Mouse (Mus musculus) liver, embryonic 11.5 days (tissue): Measurements from ENCODE around the gene Sipa1l3. TPM values are rescaled to one million over a fixed set of nuclear protein-coding genes. Genes with fewer than 3 reads are reported as not detected.

ENCODE experiments used
- ATAC-seq: fragments of 200-750 bp; cut with Nextera tagmentation; replicated peaks from 2 replicates; pipeline ENCODE4 v1.8.0; 2017; ENCODE audit warnings: moderate number of reproducible peaks, mild to moderate bottlenecking, moderate TSS enrichment, moderate library complexity; ENCODE audit not compliant: low FRiP score
- DNase-seq: peaks from one replicate; pipeline ENCODE4 v3.0.0-alpha.2; 2017; ENCODE audit warnings: low spot score
- H3K27ac ChIP-seq: fragments of 300-500 bp; sonication (generic); 2 replicates; pipeline ENCODE4 v1.5.1; 2014; ENCODE audit warnings: mild to moderate bottlenecking, low read depth, low read length, control low read depth
- H3K27me3 ChIP-seq: fragments of 300-500 bp; sonication (generic); replicated peaks from 2 replicates; pipeline ENCODE4 v1.6.1; 2014; ENCODE audit warnings: low read length, mixed read lengths; ENCODE audit not compliant: control insufficient read depth, insufficient read depth
- H3K36me3 ChIP-seq: fragments of 300-500 bp; sonication (generic); 2 replicates; pipeline ENCODE4 v1.6.1; 2014; ENCODE audit warnings: mild to moderate bottlenecking, low read length, moderate library complexity, mixed read lengths; ENCODE audit not compliant: control insufficient read depth, insufficient read depth
- H3K4me1 ChIP-seq: fragments of 300-500 bp; sonication (generic); replicated peaks from 2 replicates; pipeline ENCODE4 v1.6.1; 2014; ENCODE audit warnings: low read length, mixed read lengths; ENCODE audit not compliant: control insufficient read depth, insufficient read depth
- H3K4me2 ChIP-seq: fragments of 300-500 bp; sonication (generic); 2 replicates; pipeline ENCODE4 v1.6.1; 2014; ENCODE audit warnings: mild to moderate bottlenecking, control low read depth, moderate library complexity
- H3K4me3 ChIP-seq: fragments of 300-500 bp; sonication (generic); 2 replicates; pipeline ENCODE4 v1.5.1; 2014; ENCODE audit warnings: low read depth, low read length, control low read depth
- H3K9ac ChIP-seq: fragments of 300-500 bp; sonication (generic); 2 replicates; pipeline ENCODE4 v1.6.1; 2014; ENCODE audit warnings: low read depth, low read length, control low read depth
- H3K9me3 ChIP-seq: fragments of 300-500 bp; sonication (generic); 2 replicates; pipeline ENCODE4 v1.6.1; 2016; ENCODE audit warnings: low read length, inconsistent platforms, mixed read lengths; ENCODE audit not compliant: control insufficient read depth
- WGBS: fragments of 180-500 bp; shearing (Covaris S2); extraction: QIAGEN DNeasy Blood & Tissue Kit; methylation state at CpG from one replicate; pipeline ENCODE4 v1.1.7; 2014; 5-methylcytosine and 5-hydroxymethylcytosine counted together
- polyA plus RNA-seq: library from polyadenylated mRNA; unstranded; fragments of >200 nt; fragmentation: Nextera tagmentation; extraction: Ambion mirVana; gene quantifications from 2 replicates; pipeline ENCODE4 v1.2.1, GENCODE M21; 2014

Gene Sipa1l3
- polyA plus RNA-seq, 1 experiment from 2014 or later, result 10.1 TPM

DNA sequence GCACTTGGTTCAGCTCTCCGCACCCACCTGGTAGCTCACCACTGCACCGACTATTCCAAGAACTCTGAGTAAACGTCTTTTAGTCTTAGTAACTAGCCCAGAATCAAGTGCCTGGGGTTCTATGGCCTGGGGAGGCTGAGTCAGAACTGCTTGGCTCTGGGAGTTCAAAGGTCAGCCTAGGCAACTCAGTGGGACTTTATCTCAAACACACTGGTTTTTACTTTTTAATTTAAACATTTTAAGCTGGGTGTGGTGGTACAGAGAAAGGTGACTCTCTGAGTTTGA lies 27.0 kb downstream of the Sipa1l3 start:
- no peak for DNase-seq
- no peak overlapping the region for H3K27ac ChIP-seq
- no peak overlapping the region for H3K9ac ChIP-seq
- ATAC-seq, result no peak
- peaks cover 9% of the 10 kb centered on the region for H3K4me1 ChIP-seq
- H3K4me3 ChIP-seq, result no peak overlapping the region
- H3K9me3 ChIP-seq, result no peaks in the 10 kb centered on the region
- H3K36me3 ChIP-seq, result no peaks in the 10 kb centered on the region
- WGBS, result 60% methylated on average over 3 of the region's 3 CpGs
- no peak overlapping the region for H3K4me2 ChIP-seq
- H3K27me3 ChIP-seq, result no peaks in the 10 kb centered on the region

GRCm38 (mm10) chr7:29490704-29491470 lies 27.6 kb downstream of the Sipa1l3 start:
- Histone ChIP-seq H3K36me3 (no peaks in the 10 kb centered on the region), H3K9ac (no peak overlapping the region), H3K4me1 (peaks cover 6% of the 10 kb centered on the region; the same call in 1 of the 2 replicates), H3K4me3 (no peak overlapping the region), H3K9me3 (no peaks in the 10 kb centered on the region), H3K27me3 (no peaks in the 10 kb centered on the region), H3K27ac (no peak overlapping the region), H3K4me2 (no peak overlapping the region)
- DNase-seq (no peak), ATAC-seq (no peak)
- 84% methylated on average over 8 of the region's 8 CpGs for WGBS

DNA sequence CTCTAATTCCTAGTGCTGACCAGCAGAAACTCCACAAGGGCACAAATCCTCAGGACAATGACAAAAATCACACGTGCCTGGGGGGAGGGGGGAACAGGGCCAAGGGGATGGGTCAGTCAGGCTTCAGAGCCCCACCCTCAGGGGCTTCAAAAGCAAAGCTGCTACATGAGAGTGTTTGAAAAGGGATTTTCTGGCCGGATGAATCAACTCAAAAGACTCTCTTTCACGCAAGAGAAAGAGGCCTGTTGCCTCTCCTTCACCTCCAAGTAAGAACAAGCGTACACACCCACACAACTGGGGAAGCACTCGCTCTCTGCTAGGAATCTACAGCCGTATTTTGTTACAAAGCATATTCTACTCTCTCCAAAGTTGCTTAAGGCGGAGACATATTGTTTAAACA lies 28.6 kb downstream of the Sipa1l3 start:
- Histone ChIP-seq H3K27ac (no peak overlapping the region), H3K9me3 (no peaks in the 10 kb centered on the region), H3K4me2 (no peak overlapping the region), H3K4me3 (no peak overlapping the region), H3K4me1 (peaks cover 6% of the 10 kb centered on the region; the same call in 1 of the 2 replicates), H3K9ac (no peak overlapping the region), H3K36me3 (no peaks in the 10 kb centered on the region), H3K27me3 (no peaks in the 10 kb centered on the region)
- 65% methylated on average over 7 of the region's 7 CpGs for WGBS
- DNase-seq (no peak), ATAC-seq (no peak)

DNA sequence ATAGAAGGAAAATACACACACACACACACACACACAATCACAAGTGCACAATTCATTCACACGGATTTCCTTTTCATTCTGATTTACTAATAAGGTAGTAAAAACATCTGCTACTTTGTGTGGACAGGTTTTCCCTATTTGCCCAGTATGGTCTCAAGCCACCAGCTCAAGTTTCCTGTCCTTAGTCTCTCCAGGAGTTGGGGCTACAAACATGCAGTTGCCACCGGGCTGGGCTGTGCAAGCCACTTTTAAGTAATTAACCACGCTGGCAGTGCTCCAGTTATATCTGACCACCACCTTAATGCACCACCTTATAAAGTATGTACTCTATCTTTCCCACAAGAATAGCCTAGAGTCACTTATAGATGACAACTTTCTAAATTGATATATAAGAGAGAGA lies 29.1 kb downstream of the Sipa1l3 start:
- Histone ChIP-seq H3K4me2 (no peak overlapping the region), H3K9ac (no peak overlapping the region), H3K27me3 (no peaks in the 10 kb centered on the region), H3K4me1 (peaks cover 6% of the 10 kb centered on the region; the same call in 1 of the 2 replicates), H3K36me3 (no peaks in the 10 kb centered on the region), H3K4me3 (no peak overlapping the region), H3K9me3 (no peaks in the 10 kb centered on the region), H3K27ac (no peak overlapping the region)
- DNase-seq (no peak), ATAC-seq (no peak)
- WGBS, result 68% methylated on average over 3 of the region's 3 CpGs

GRCm38 (mm10) chr7:29486753-29487152 lies 31.7 kb downstream of the Sipa1l3 start:
- H3K4me3 ChIP-seq, result no peak overlapping the region
- H3K4me1 ChIP-seq, result peaks cover 3% of the 10 kb centered on the region; the same call in 1 of the 2 replicates
- 69% methylated on average over 3 of the region's 3 CpGs for WGBS
- H3K36me3 ChIP-seq, result no peaks in the 10 kb centered on the region
- no peak overlapping the region for H3K4me2 ChIP-seq
- no peak overlapping the region for H3K9ac ChIP-seq
- no peaks in the 10 kb centered on the region for H3K9me3 ChIP-seq
- H3K27ac ChIP-seq, result no peak overlapping the region
- DNase-seq (no peak), ATAC-seq (no peak)
- H3K27me3 ChIP-seq, result no peaks in the 10 kb centered on the region

- Histone ChIP-seq H3K27ac (no peak overlapping the region), H3K27me3 (no peaks in the 10 kb centered on the region), H3K9ac (no peak overlapping the region), H3K4me2 (no peak overlapping the region), H3K4me3 (no peak overlapping the region), H3K36me3 (no peaks in the 10 kb centered on the region), H3K9me3 (no peaks in the 10 kb centered on the region), H3K4me1 (no peaks in the 10 kb centered on the region)
- 69% methylated on average over 2 of the region's 2 CpGs for WGBS
- ATAC-seq (no peak), DNase-seq (no peak)
Measured at GRCm38 (mm10) chr7:29485721-29486120, 32.7 kb downstream of the Sipa1l3 start.

DNA sequence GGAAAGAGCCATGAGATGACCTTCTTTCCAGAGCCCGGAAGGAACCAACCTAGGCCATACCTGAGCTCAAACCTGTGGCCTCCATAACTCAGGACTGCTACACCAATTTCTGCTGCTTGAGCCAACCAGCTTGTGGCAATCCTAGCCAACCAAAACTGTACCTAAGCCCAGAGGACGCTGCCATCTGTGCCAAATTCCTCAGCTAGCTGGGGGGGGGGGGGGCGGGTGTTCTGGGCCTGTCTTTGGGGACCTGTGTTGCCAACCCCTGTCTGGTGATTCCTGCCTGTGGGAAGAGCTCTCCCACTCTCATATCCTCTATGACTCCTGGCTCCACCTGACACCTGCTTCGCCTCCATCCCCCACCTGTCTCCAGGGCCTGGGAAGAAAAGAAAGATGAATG lies 34.9 kb downstream of the Sipa1l3 start:
- H3K36me3 ChIP-seq, result no peaks in the 10 kb centered on the region
- DNase-seq (no peak), ATAC-seq (no peak)
- H3K27ac ChIP-seq, result no peak overlapping the region
- no peaks in the 10 kb centered on the region for H3K9me3 ChIP-seq
- H3K4me3 ChIP-seq, result no peak overlapping the region
- H3K27me3 ChIP-seq, result no peaks in the 10 kb centered on the region
- H3K4me1 ChIP-seq, result no peaks in the 10 kb centered on the region
- no peak overlapping the region for H3K9ac ChIP-seq
- no peak overlapping the region for H3K4me2 ChIP-seq
- WGBS, result 87% methylated on average over 4 of the region's 4 CpGs

DNA sequence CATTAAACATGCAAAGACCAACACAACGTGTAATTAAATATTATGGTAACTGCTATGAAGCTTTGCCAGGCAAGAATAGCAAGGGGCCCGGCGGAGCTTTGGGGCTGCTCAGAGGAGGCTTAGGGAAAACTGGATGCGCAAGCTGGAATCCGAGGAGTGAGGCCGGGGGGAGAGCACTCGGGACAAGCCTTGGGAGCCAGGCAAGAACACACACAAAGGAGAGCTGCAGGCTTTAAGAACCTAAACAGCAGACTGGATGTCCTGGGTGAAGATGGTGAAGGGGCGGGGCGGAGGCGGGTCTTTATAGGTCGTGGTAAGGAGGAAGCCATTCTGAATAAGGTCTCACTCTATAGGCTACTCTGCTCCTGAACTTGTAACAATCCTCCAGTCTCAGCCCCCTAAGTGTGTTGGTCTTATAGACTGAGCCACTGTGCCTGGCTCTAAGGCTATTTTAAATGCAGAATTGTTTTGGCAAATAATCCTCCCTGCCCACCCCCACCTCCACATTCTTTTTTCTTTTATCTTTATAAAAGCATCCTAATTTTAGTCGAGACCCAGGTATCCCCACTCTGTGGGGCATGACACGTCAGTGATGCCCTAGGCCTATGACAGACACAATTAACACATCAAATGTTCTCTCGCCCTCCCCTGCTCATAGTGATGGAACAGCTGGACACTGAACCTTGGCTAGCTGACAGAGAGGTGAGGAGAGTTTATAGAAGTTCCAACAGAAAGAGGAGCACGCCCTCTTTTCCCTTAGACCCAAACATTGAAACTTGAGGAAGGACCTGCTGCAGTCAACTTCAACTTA lies 36.9 kb downstream of the Sipa1l3 start:
- Histone ChIP-seq H3K4me1 (no peaks in the 10 kb centered on the region), H3K4me2 (no peak overlapping the region), H3K36me3 (no peaks in the 10 kb centered on the region), H3K9ac (no peak overlapping the region), H3K27me3 (no peaks in the 10 kb centered on the region), H3K27ac (no peak overlapping the region), H3K9me3 (no peaks in the 10 kb centered on the region), H3K4me3 (no peak overlapping the region)
- 70% methylated on average over 15 of the region's 15 CpGs for WGBS
- no peak for ATAC-seq
- DNase-seq, result no peak
